Mouse (Mus musculus) ES-Bruce4 (cell line): ENCODE results near the gene Lins1. TPM values are rescaled to one million over a fixed set of nuclear protein-coding genes. Genes with fewer than 3 reads are reported as not detected.

Source experiments
- H3K27ac ChIP-seq: 2 replicates; pipeline ENCODE4 v1.5.1; 2012; ENCODE audit warnings: low read length, inconsistent platforms; ENCODE audit not compliant: insufficient read depth
- H3K27me3 ChIP-seq: 2 replicates; pipeline ENCODE4 v1.6.1; 2012; ENCODE audit warnings: mild to moderate bottlenecking, low read length, inconsistent platforms; ENCODE audit not compliant: control insufficient read depth, poor library complexity, insufficient read depth, severe bottlenecking
- H3K36me3 ChIP-seq: 2 replicates; pipeline ENCODE4 v1.6.1; 2012; ENCODE audit warnings: inconsistent platforms, mild to moderate bottlenecking, low read length, moderate library complexity; ENCODE audit not compliant: control insufficient read depth, poor library complexity, insufficient read depth, severe bottlenecking
- H3K4me1 ChIP-seq: one replicate; pipeline ENCODE4 v1.8.1; 2011; ENCODE audit warnings: low read length; ENCODE audit not compliant: control insufficient read depth, insufficient read depth
- H3K4me3 ChIP-seq: 2 replicates; pipeline ENCODE4 v1.5.1; 2011; ENCODE audit warnings: low read depth, mild to moderate bottlenecking, low read length
- H3K9ac ChIP-seq: 2 replicates; pipeline ENCODE4 v1.6.1; 2012; ENCODE audit warnings: low read depth, mild to moderate bottlenecking, inconsistent platforms; ENCODE audit not compliant: poor library complexity, severe bottlenecking
- H3K9me3 ChIP-seq: replicated peaks from 2 replicates; pipeline ENCODE4 v1.6.1; 2012; ENCODE audit warnings: mild to moderate bottlenecking, low read length, inconsistent platforms; ENCODE audit not compliant: control insufficient read depth, poor library complexity, insufficient read depth, severe bottlenecking
- CTCF ChIP-seq: IDR thresholded peaks from one replicate; pipeline ENCODE4 v1.8.1; 2011; ENCODE audit warnings: low read depth, low read length
- EP300 ChIP-seq: IDR thresholded peaks from 2 replicates; pipeline ENCODE4 v1.6.1; 2011; ENCODE audit warnings: low read depth, low read length; ENCODE audit not compliant: insufficient read depth
- POLR2A ChIP-seq: IDR thresholded peaks from one replicate; pipeline ENCODE4 v1.8.1; 2011; ENCODE audit warnings: low read length; ENCODE audit not compliant: insufficient read depth
- polyA plus RNA-seq: library from polyadenylated mRNA; stranded (reverse); fragments of >200 nt; gene quantifications from 2 replicates; pipeline ENCODE4 v1.2.4, GENCODE M21; 2011; ENCODE audit warnings: low read depth; ENCODE audit not compliant: missing spikeins, insufficient read depth, insufficient read length

The Lins1 gene
- polyA plus RNA-seq, 1 experiment, result 10.9 TPM

DNA sequence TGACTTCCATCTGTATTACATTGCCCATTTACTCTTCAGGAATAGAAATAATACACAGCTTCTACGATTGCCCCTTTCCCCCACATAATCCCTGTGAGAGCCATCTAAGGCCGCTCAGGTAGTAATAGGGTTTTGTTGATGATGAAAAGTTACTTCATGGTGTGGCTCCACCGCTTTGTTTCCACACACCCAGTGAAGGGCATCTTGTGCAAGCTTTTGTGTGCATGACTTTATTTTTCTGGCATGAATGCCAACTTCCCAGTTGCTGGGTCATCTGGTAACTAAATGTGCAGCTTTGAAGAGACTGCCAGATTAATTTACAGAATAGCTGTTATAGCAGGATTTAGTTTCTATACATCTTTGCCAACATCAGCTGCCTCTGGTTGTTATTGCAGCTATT is 14.9 kb downstream of the Lins1 start:
- H3K4me1 ChIP-seq, result no peaks in the 10 kb centered on the region
- H3K27me3 ChIP-seq, result no peaks in the 10 kb centered on the region
- no peak overlapping the region for H3K4me3 ChIP-seq
- TF ChIP-seq EP300 (no peak), CTCF (no peak), POLR2A (no peak)
- no peak overlapping the region for H3K9ac ChIP-seq
- no peak overlapping the region for H3K27ac ChIP-seq
- H3K36me3 ChIP-seq, result no peaks in the 10 kb centered on the region
- no peaks in the 10 kb centered on the region for H3K9me3 ChIP-seq

DNA sequence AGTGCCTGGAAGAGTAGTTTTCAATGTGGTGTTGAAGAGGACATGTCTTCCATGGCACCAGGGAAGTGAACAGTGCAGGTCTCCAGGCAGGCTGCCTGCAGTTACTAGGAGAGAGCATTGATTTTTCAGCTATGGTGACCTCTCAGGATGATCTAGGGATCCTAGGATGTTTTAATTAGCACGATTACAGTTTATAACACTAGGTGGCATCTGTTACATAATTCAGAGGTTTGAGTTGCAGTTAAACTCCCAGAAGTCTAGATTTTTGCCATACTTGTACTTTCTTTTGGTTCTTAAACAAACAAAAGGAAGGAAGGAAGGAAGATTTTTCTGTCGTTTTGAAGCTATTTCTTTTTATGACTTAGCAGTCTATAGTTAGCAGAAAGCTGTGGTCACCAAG is 21.5 kb downstream of the Lins1 start:
- Histone ChIP-seq H3K9me3 (no peaks in the 10 kb centered on the region), H3K4me1 (no peaks in the 10 kb centered on the region), H3K27me3 (no peaks in the 10 kb centered on the region), H3K4me3 (no peak overlapping the region), H3K27ac (no peak overlapping the region), H3K9ac (no peak overlapping the region), H3K36me3 (no peaks in the 10 kb centered on the region)
- TF ChIP-seq EP300 (no peak), CTCF (no peak), POLR2A (no peak)

DNA sequence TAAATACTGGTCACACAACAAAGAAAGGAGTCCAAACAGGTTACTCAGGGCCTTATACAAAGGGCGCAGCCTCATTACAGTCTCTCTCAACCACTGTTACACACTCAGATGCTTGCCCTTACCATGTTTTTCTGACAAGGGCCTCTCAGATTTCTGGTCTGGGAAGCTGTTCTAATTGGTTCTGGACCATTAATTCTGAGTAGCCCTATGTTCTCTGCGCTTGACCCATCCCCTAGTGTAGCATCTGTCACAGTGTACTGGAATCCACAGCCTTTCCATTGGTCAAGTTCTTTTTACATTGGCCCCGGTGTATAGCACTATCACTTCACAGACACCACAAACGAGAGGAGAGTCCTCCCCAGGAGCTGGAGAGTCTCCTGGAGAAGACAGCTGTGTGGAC is 34.8 kb downstream of the Lins1 start:
- TF ChIP-seq EP300, result no peak
- TF ChIP-seq POLR2A, result no peak
- no peak for TF ChIP-seq CTCF
- H3K4me3 ChIP-seq, result no peak overlapping the region
- H3K27me3 ChIP-seq, result no peaks in the 10 kb centered on the region
- H3K9me3 ChIP-seq, result peaks cover 7% of the 10 kb centered on the region; the same call in 1 of the 2 replicates
- H3K27ac ChIP-seq, result no peak overlapping the region
- no peak overlapping the region for H3K9ac ChIP-seq
- H3K36me3 ChIP-seq, result no peaks in the 10 kb centered on the region
- H3K4me1 ChIP-seq, result no peaks in the 10 kb centered on the region

DNA sequence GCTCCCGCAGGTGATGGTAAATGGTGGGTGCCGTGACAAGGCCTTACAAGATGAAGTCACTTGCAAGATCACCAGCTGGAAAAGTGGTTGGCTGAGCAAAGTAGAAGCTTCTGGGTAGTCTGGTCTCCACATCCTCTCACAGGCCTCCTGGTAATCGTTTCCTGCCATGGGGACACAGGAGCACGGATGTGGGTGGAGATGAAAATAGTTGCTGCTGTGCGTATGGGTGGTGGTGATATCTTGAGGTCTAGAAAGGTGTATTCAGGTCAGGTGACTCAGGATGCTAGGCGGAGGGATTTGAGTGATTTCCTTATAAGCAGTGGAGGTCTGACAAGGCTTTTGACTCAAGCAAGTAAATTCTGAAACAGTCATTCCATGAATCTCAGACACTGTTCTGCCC is 35.3 kb downstream of the Lins1 start:
- no peak for TF ChIP-seq EP300
- TF ChIP-seq CTCF, result no peak
- no peak for TF ChIP-seq POLR2A
- Histone ChIP-seq H3K36me3 (no peaks in the 10 kb centered on the region), H3K27ac (no peak overlapping the region), H3K27me3 (no peaks in the 10 kb centered on the region), H3K4me3 (no peak overlapping the region), H3K9ac (no peak overlapping the region), H3K4me1 (no peaks in the 10 kb centered on the region), H3K9me3 (peaks cover 7% of the 10 kb centered on the region; the same call in 1 of the 2 replicates)

DNA sequence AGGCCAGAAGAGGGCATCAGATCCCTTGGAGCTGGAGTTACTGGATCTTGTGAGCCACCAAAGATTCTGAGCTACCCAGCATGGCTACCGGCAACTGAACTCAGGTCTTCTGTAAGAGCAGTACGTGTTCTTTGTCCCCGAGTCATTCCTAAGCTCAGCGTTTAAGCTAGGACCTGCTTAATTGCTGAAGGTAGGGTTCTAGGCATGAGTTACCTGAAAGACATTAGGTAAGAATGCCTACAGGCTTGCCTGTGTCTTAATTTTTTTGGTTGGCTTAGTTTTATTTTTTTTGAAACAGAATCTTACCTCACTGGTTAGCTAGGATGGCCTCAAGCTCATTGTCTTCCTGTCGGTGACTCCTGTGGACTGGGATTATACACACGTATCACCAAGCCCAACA is 38.4 kb downstream of the Lins1 start:
- H3K27ac ChIP-seq, result no peak overlapping the region
- H3K4me3 ChIP-seq, result no peak overlapping the region
- no peaks in the 10 kb centered on the region for H3K36me3 ChIP-seq
- peaks cover 7% of the 10 kb centered on the region; the same call in 1 of the 2 replicates for H3K9me3 ChIP-seq
- TF ChIP-seq EP300 (no peak), CTCF (no peak), POLR2A (no peak)
- H3K4me1 ChIP-seq, result no peaks in the 10 kb centered on the region
- H3K9ac ChIP-seq, result no peak overlapping the region
- H3K27me3 ChIP-seq, result no peaks in the 10 kb centered on the region

DNA sequence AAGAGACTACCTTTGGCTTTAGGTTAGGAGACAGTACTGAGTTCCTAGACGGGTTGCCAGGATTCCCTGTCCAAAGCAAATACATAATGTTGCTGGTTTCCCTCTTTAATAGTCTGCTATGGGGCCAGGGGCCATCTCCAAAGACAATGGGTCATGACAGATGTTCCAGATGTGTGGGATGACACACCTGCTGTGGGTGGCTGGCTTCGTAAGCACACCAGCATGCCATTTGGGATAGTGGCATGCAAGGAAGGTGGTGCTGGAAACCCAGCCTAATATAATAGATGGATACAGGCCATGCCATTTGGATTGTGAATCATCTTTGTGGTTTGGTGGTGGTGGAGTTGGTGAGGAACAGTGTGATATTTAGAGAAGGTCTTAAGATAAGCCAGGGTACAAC is 39.5 kb downstream of the Lins1 start:
- no peaks in the 10 kb centered on the region for H3K27me3 ChIP-seq
- no peak overlapping the region for H3K4me3 ChIP-seq
- no peaks in the 10 kb centered on the region for H3K36me3 ChIP-seq
- no peak overlapping the region for H3K9ac ChIP-seq
- H3K4me1 ChIP-seq, result no peaks in the 10 kb centered on the region
- no peak overlapping the region for H3K27ac ChIP-seq
- TF ChIP-seq POLR2A, result no peak
- no peak for TF ChIP-seq EP300
- no peak for TF ChIP-seq CTCF
- peaks cover 7% of the 10 kb centered on the region; the same call in 1 of the 2 replicates for H3K9me3 ChIP-seq
